Mouse (Mus musculus) MEL (cell line): Measurements from ENCODE around the gene Orm3. TPM values are rescaled to one million over a fixed set of nuclear protein-coding genes. Genes with fewer than 3 reads are reported as not detected.

Source experiments
- DNase-seq: peaks from one replicate; pipeline ENCODE4 v3.0.0; 2011; ENCODE audit warnings: low read depth, low spot score
- H3K27ac ChIP-seq: 2 replicates; pipeline ENCODE4 v1.5.1; 2012; ENCODE audit warnings: low read depth, mild to moderate bottlenecking, control low read depth, low read length, moderate library complexity; ENCODE audit not compliant: control insufficient read depth
- H3K27me3 ChIP-seq, 2 experiments: fragments of 150-350 bp in 1 of 2; sonication (generic) in 1 of 2; 2 replicates each; pipeline ENCODE4 v1.6.1; 2012; ENCODE audit warnings: low read length in 2 of 2, mild to moderate bottlenecking in 2 of 2, improper control_type of control experiment in 1 of 2, moderate library complexity in 1 of 2; ENCODE audit not compliant: insufficient read depth in 2 of 2, control insufficient read depth in 1 of 2
- H3K36me3 ChIP-seq, 2 experiments: 2 replicates each; pipeline ENCODE4 v1.6.1; 2012 to 2014; ENCODE audit warnings: low read length in 2 of 2, improper control_type of control experiment in 1 of 2, inconsistent platforms in 1 of 2, mild to moderate bottlenecking in 1 of 2; ENCODE audit not compliant: insufficient read depth in 2 of 2, control insufficient read depth in 1 of 2
- H3K4me1 ChIP-seq, 2 experiments: fragments of 150-350 bp in 1 of 2; sonication (generic) in 1 of 2; 2 replicates each; pipeline ENCODE4 v1.6.1; 2012; ENCODE audit warnings: low read length in 2 of 2, improper control_type of control experiment in 1 of 2, mild to moderate bottlenecking in 1 of 2; ENCODE audit not compliant: insufficient read depth in 2 of 2, control insufficient read depth in 1 of 2
- H3K4me3 ChIP-seq, 2 experiments: fragments of 150-350 bp in 1 of 2; sonication (generic) in 1 of 2; 2 replicates each; pipeline ENCODE4 v1.5.1; 2012; ENCODE audit warnings: low read depth in 2 of 2, low read length in 2 of 2, mild to moderate bottlenecking in 2 of 2, moderate library complexity in 2 of 2, control low read depth in 1 of 2, improper control_type of control experiment in 1 of 2; ENCODE audit not compliant: control insufficient read depth in 1 of 2, insufficient read depth in 1 of 2
- H3K79me2 ChIP-seq: 2 replicates; pipeline ENCODE4 v1.6.1; 2012; ENCODE audit warnings: mild to moderate bottlenecking, low read length, moderate library complexity; ENCODE audit not compliant: control insufficient read depth, poor library complexity, insufficient read depth
- H3K9ac ChIP-seq: 2 replicates; pipeline ENCODE4 v1.6.1; 2012; ENCODE audit warnings: low read depth, mild to moderate bottlenecking, control low read depth, low read length, moderate library complexity; ENCODE audit not compliant: control insufficient read depth, poor library complexity, severe bottlenecking
- H3K9me3 ChIP-seq: fragments of 150-350 bp; sonication (generic); replicated peaks from 2 replicates; pipeline ENCODE4 v1.6.1; 2012; ENCODE audit warnings: mild to moderate bottlenecking, low read length, improper control_type of control experiment, moderate library complexity; ENCODE audit not compliant: insufficient read depth
- CHD1 ChIP-seq: IDR thresholded peaks from 2 replicates; pipeline ENCODE4 v1.6.1; 2012; ENCODE audit warnings: low read depth, mild to moderate bottlenecking, inconsistent platforms, low read length, improper control_type of control experiment
- CHD2 ChIP-seq: IDR thresholded peaks from 2 replicates; pipeline ENCODE4 v1.6.1; 2011; ENCODE audit warnings: low read length, improper control_type of control experiment
- ELF1 ChIP-seq: IDR thresholded peaks from 2 replicates; pipeline ENCODE4 v1.6.1; 2014; ENCODE audit warnings: low read depth, mild to moderate bottlenecking, inconsistent platforms, low read length, improper control_type of control experiment, moderate library complexity
- EP300 ChIP-seq, 2 experiments: IDR thresholded peaks; 2 replicates each; pipeline ENCODE4 v1.6.1; 2011; ENCODE audit warnings: improper control_type of control experiment in 2 of 2, low read length in 2 of 2, low read depth in 1 of 2, mild to moderate bottlenecking in 1 of 2
- ETS1 ChIP-seq: IDR thresholded peaks from 2 replicates; pipeline ENCODE4 v1.6.1; 2012; ENCODE audit warnings: low read depth, mild to moderate bottlenecking, inconsistent platforms, low read length, improper control_type of control experiment, moderate library complexity
- GATA1 ChIP-seq: IDR thresholded peaks from 2 replicates; pipeline ENCODE4 v1.6.1; 2011; ENCODE audit warnings: low read depth, low read length, improper control_type of control experiment
- JUND ChIP-seq: IDR thresholded peaks from 2 replicates; pipeline ENCODE4 v1.6.1; 2011; ENCODE audit warnings: low read depth, mild to moderate bottlenecking, improper control_type of control experiment, low read length
- KAT2A ChIP-seq: conservative IDR thresholded peaks from 2 replicates; pipeline ENCODE4 v1.6.1; 2012; ENCODE audit warnings: low read depth, low read length, improper control_type of control experiment, inconsistent platforms
- MAFK ChIP-seq: IDR thresholded peaks from 2 replicates; pipeline ENCODE4 v1.6.1; 2011; ENCODE audit warnings: low read depth, mild to moderate bottlenecking, low read length, improper control_type of control experiment, borderline replicate concordance
- MAX ChIP-seq: IDR thresholded peaks from 2 replicates; pipeline ENCODE4 v1.6.1; 2011; ENCODE audit warnings: low read length, improper control_type of control experiment
- MXI1 ChIP-seq: IDR thresholded peaks from 2 replicates; pipeline ENCODE4 v1.6.1; 2011; ENCODE audit warnings: mild to moderate bottlenecking, low read depth, low read length, improper control_type of control experiment
- MYC ChIP-seq: IDR thresholded peaks from 2 replicates; pipeline ENCODE4 v1.6.1; 2011; ENCODE audit warnings: low read depth, mild to moderate bottlenecking, low read length, improper control_type of control experiment, moderate library complexity
- NELFE ChIP-seq: IDR thresholded peaks from 2 replicates; pipeline ENCODE4 v1.6.1; 2011; ENCODE audit warnings: low read depth, low read length, improper control_type of control experiment
- NRF1 ChIP-seq: IDR thresholded peaks from 2 replicates; pipeline ENCODE4 v1.6.1; 2014; ENCODE audit warnings: low read depth, mild to moderate bottlenecking, inconsistent platforms, low read length, improper control_type of control experiment, moderate library complexity; ENCODE audit not compliant: poor library complexity, insufficient read depth, severe bottlenecking
- POLR2AphosphoS2 ChIP-seq: IDR thresholded peaks from 2 replicates; pipeline ENCODE4 v1.6.1; 2011; ENCODE audit warnings: low read length, improper control_type of control experiment
- TAL1 ChIP-seq: IDR thresholded peaks from 2 replicates; pipeline ENCODE4 v1.6.1; 2012; ENCODE audit warnings: mild to moderate bottlenecking, inconsistent platforms, low read length, moderate library complexity, mixed read lengths
- ZKSCAN1 ChIP-seq: IDR thresholded peaks from 2 replicates; pipeline ENCODE4 v1.6.1; 2012; ENCODE audit warnings: low read depth, mild to moderate bottlenecking, inconsistent platforms, low read length, improper control_type of control experiment, moderate library complexity
- polyA plus RNA-seq, 2 experiments: library from polyadenylated mRNA; stranded (reverse) in 1 of 2; unstranded in 1 of 2; fragments of >175 nt in 1 of 2; fragments of >200 nt in 1 of 2; gene quantifications; 2 replicates each; pipeline versions ENCODE4 v1.2.1 to v1.2.4; 2012; ENCODE audit warnings: low replicate concordance in 2 of 2, low read depth in 1 of 2; ENCODE audit not compliant: insufficient read length in 2 of 2, insufficient read depth in 1 of 2, missing spikeins in 1 of 2
- total RNA-seq: library from RNA; depleted of rRNA; stranded (reverse); fragments of 300-350 nt; gene quantifications from 2 replicates; pipeline ENCODE4 v1.2.3, GENCODE M21; 2012

Gene Orm3
- total and polyA plus RNA-seq, 3 experiments: not detected

- 0 out of 2 replicates have a peak, but pooled peaks have one; percentile 28 for TF ChIP-seq ETS1
- TF ChIP-seq TAL1: no peak
- TF ChIP-seq GATA1: peak; percentile 33; the same call in 1 of the 2 replicates
- TF ChIP-seq EP300 (IDR thresholded peaks at IDR 0.05; ENCODE audit: low read depth in 1 of 2, low read length in 2 of 2): peak; percentile 36 to 49; a peak in 3 of 4 replicates
- Histone ChIP-seq H3K9ac (peak overlapping the region; percentile 25; the same call in 1 of the 2 replicates), H3K4me1 (peaks cover 27 to 37% of the 10 kb centered on the region in 2 experiments), H3K9me3 (no peaks in the 10 kb centered on the region), H3K36me3 (peaks cover 0 to 39% of the 10 kb centered on the region in 2 experiments; a peak in 3 of 4 replicates), H3K4me3 (no peak overlapping the region), H3K27me3 (no peaks in the 10 kb centered on the region), H3K27ac (peak overlapping the region; percentile 49), H3K79me2 (no peaks in the 10 kb centered on the region)
- DNase-seq: peak; percentile 67
Observed at GRCm38 (mm10) chr4:63383474-63383873, 27.5 kb downstream of the Orm3 start.

GRCm38 (mm10) chr4:63384262-63384661 is 28.3 kb downstream of the Orm3 start:
- Histone ChIP-seq H3K9ac (no peak overlapping the region), H3K9me3 (no peaks in the 10 kb centered on the region), H3K27me3 (no peaks in the 10 kb centered on the region)
- TF ChIP-seq MXI1: no peak
- TF ChIP-seq ZKSCAN1: no peak
- no peak for TF ChIP-seq NELFE
- TF ChIP-seq MAX: no peak
- no peak for TF ChIP-seq KAT2A
- no peak for TF ChIP-seq CHD1
- no peak for TF ChIP-seq GATA1
- TF ChIP-seq ETS1: no peak
- TF ChIP-seq, all 39 proteins: peak for 0
- Histone ChIP-seq H3K4me1 (peaks cover 27 to 37% of the 10 kb centered on the region in 2 experiments), H3K4me3 (no peak overlapping the region), H3K36me3 (peaks cover 0 to 39% of the 10 kb centered on the region in 2 experiments; a peak in 3 of 4 replicates), H3K27ac (no peak overlapping the region), H3K79me2 (no peaks in the 10 kb centered on the region)
- peak; percentile 48 for DNase-seq

- no peak for TF ChIP-seq NRF1
- no peak for TF ChIP-seq EP300 (IDR thresholded peaks at IDR 0.05; ENCODE audit: low read depth in 1 of 2, low read length in 2 of 2)
- no peak for TF ChIP-seq MAFK
- TF ChIP-seq MYC: no peak
- no peak for TF ChIP-seq ELF1
- no peak for TF ChIP-seq POLR2AphosphoS2
- TF ChIP-seq JUND: no peak
- TF ChIP-seq CHD2: no peak
- no peak for TF ChIP-seq MXI1
- TF ChIP-seq NELFE: no peak
- TF ChIP-seq KAT2A: no peak
- Histone ChIP-seq H3K27me3 (no peaks in the 10 kb centered on the region), H3K9me3 (no peaks in the 10 kb centered on the region), H3K36me3 (peaks cover 0 to 39% of the 10 kb centered on the region in 2 experiments), H3K4me1 (peaks cover 27 to 37% of the 10 kb centered on the region in 2 experiments), H3K9ac (peak overlapping the region; percentile 42), H3K79me2 (no peaks in the 10 kb centered on the region), H3K27ac (peak overlapping the region; percentile 90), H3K4me3 (no peak overlapping the region; a peak in 1 of 4 replicates)
- peak; percentile 37 for DNase-seq
Observed at GRCm38 (mm10) chr4:63385253-63385652, 29.3 kb downstream of the Orm3 start.
